9 mouse cellular contexts compared by ENCODE assay signal in the genomic region with DNA sequence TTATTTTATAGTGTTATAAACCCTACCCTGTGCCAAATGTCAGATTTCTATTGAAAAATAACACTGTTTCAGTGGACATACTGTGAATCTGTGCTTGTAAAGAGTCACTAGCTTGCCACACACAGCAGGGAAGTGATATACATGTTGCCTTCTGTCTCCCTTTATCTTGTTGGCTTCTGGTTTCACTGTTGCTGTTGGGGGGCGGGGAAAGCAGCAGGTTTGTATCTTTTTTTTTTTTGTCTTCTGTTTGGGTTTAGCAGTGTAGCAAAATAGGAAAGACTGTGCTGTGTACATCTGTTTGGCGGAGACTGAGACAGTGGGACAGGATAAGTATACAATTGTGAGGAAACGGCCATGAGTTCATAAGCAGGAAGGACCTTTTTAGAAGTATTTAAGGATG. TPM values are rescaled to one million over a fixed set of nuclear protein-coding genes. Genes with fewer than 3 reads are reported as not detected.
DNase-seq lines count a peak whose midpoint lies in the region; ATAC-seq lines count a peak whose summit lies in the region.
"Had no signal": no experiment of that assay in that cellular context is flagged by ENCODE, and none has a peak within 500 bp of the region (broad histone marks: within the 10 kb centered on the region; RNA-seq: fewer than 3 reads in every experiment).

No protein-coding gene starts in this region.

- H3K4me3 ChIP-seq in heart, embryonic 11.5 days (ENCODE audit: low read depth, low read length) = peak overlapping the region; percentile 19
- no peak overlapping the region for H3K4me3 ChIP-seq in hindbrain, embryonic 12.5 days
- no peak overlapping the region; the same call in 1 of the 2 replicates for H3K4me3 ChIP-seq in midbrain, embryonic 13.5 days (replicated peaks)

- no peak overlapping the region for H3K27ac ChIP-seq in heart, embryonic 11.5 days (ENCODE audit: low read depth, low read length)
- no peak overlapping the region for H3K27ac ChIP-seq in hindbrain, embryonic 12.5 days
- H3K27ac ChIP-seq in midbrain, embryonic 13.5 days = no peak overlapping the region

- peak overlapping the region; percentile 54 for H3K4me2 ChIP-seq in heart, embryonic 11.5 days
- H3K4me2 ChIP-seq in hindbrain, embryonic 12.5 days (replicated peaks) = peak overlapping the region; percentile 62
- peak overlapping the region; percentile 39 for H3K4me2 ChIP-seq in midbrain, embryonic 13.5 days (replicated peaks)

- no peaks in the 10 kb centered on the region for H3K36me3 ChIP-seq in heart, embryonic 11.5 days (ENCODE audit: control insufficient read depth, insufficient read depth, low read length)
- H3K36me3 ChIP-seq in hindbrain, embryonic 12.5 days = no peaks in the 10 kb centered on the region
- H3K36me3 ChIP-seq in midbrain, embryonic 13.5 days = no peaks in the 10 kb centered on the region

- DNase-seq in heart, postnatal 14 days = no peak
- DNase-seq in T-cell, adult 2 months (ENCODE audit: low spot score) = peak; percentile 15
- no peak for DNase-seq in cerebellum, adult 8-10 months
- no peak for DNase-seq in cerebellum, adult 11 months
- no peak for DNase-seq in urinary bladder, postnatal 25 days (ENCODE audit: low spot score)
- DNase-seq: cerebellum, adult 9-10 months had no signal

- H3K27me3 ChIP-seq in heart, embryonic 11.5 days (ENCODE audit: control insufficient read depth, insufficient read depth, low read length) = no peaks in the 10 kb centered on the region
- H3K27me3 ChIP-seq in hindbrain, embryonic 12.5 days = 0 out of 2 replicates have a peak, but pooled peaks cover 2% of the 10 kb centered on the region
- peaks cover 13% of the 10 kb centered on the region for H3K27me3 ChIP-seq in midbrain, embryonic 13.5 days

- WGBS in heart, embryonic 11.5 days (ENCODE audit: insufficient replicate concordance) = 33% methylated on average over 3 of the region's 3 CpGs
- WGBS in hindbrain, embryonic 12.5 days = 58% methylated on average over 3 of the region's 3 CpGs
- WGBS in midbrain, embryonic 13.5 days = 58% methylated on average over 3 of the region's 3 CpGs

- H3K9ac ChIP-seq in heart, embryonic 11.5 days (ENCODE audit: low read depth, low read length) = no peak overlapping the region
- no peak overlapping the region for H3K9ac ChIP-seq in hindbrain, embryonic 12.5 days
- H3K9ac ChIP-seq in midbrain, embryonic 13.5 days (replicated peaks) = no peak overlapping the region

- H3K4me1 ChIP-seq in heart, embryonic 11.5 days (ENCODE audit: control insufficient read depth, insufficient read depth, low read length) = peaks cover 6% of the 10 kb centered on the region; the same call in 1 of the 2 replicates
- 0 out of 2 replicates have a peak, but pooled peaks cover 3% of the 10 kb centered on the region for H3K4me1 ChIP-seq in hindbrain, embryonic 12.5 days
- peaks cover 11% of the 10 kb centered on the region for H3K4me1 ChIP-seq in midbrain, embryonic 13.5 days (replicated peaks)

- intact Hi-C loops in heart, postnatal 14 days (cut with DNase I) = loop anchor here (5.0 kb wide), 2 partner anchors 35 to 40 kb away; no protein-coding TSS in a partner anchor

- H3K9me3 ChIP-seq in heart, embryonic 11.5 days (replicated peaks; ENCODE audit: control insufficient read depth, low read length) = no peaks in the 10 kb centered on the region
- no peaks in the 10 kb centered on the region for H3K9me3 ChIP-seq in hindbrain, embryonic 12.5 days (replicated peaks)
- no peaks in the 10 kb centered on the region for H3K9me3 ChIP-seq in midbrain, embryonic 13.5 days

- ATAC-seq in heart, embryonic 11.5 days (replicated peaks; ENCODE audit: insufficient number of reproducible peaks, low FRiP score, low TSS enrichment) = no peak
- no peak for ATAC-seq in hindbrain, embryonic 12.5 days (ENCODE audit: low FRiP score)
- no peak for ATAC-seq in midbrain, embryonic 13.5 days

RNA-seq across cellular contexts. Expression of a gene that starts 1.7 kb away (rescaled TPM):
- 41.4 and 51.7 TPM in 2 replicates for polyA plus RNA-seq in heart, embryonic 11.5 days (2014; fragmentation: Nextera tagmentation; extraction: Ambion mirVana)
- total RNA-seq in heart, postnatal 14 days (2021) = 10 to 100 TPM; 46.7 to 51.4 TPM
- polyA plus RNA-seq in hindbrain, embryonic 12.5 days (2016; fragmentation: Nextera tagmentation; extraction: Ambion mirVana) = 56.5 and 59.0 TPM in 2 replicates
- 54.6 and 55.5 TPM in 2 replicates for polyA plus RNA-seq in midbrain, embryonic 13.5 days (2015; fragmentation: Nextera tagmentation; extraction: Ambion mirVana)
